Mouse (Mus musculus): ENCODE measurements around the gene Prune2.

- TF ChIP-seq CTCF (IDR thresholded peaks at IDR 0.05; ENCODE audit: borderline replicate concordance, insufficient read depth, low read depth, low read length) = no peak
- TF ChIP-seq POLR2A (IDR thresholded peaks at IDR 0.05; ENCODE audit: borderline replicate concordance, insufficient read depth, low read length) = no peak
Measured at GRCm38 (mm10) chr19:17255511-17255910, 299.6 kb downstream of the Prune2 start.
